Mouse (Mus musculus): ENCODE measurements around the gene Isyna1. TPM values are rescaled to one million over a fixed set of nuclear protein-coding genes. Genes with fewer than 3 reads are reported as not detected.

Isyna1 gene
- polyA plus RNA-seq, 1 experiment from 2014 or later, result 162 TPM

GRCm38 (mm10) chr8:70560564-70560963, 33.6 kb upstream of the Isyna1 start:
- Histone ChIP-seq H3K9ac (no peak overlapping the region), H3K27ac (no peak overlapping the region), H3K36me3 (peaks cover 12% of the 10 kb centered on the region), H3K4me3 (no peak overlapping the region), H3K4me1 (peaks cover 11% of the 10 kb centered on the region), H3K9me3 (no peaks in the 10 kb centered on the region), H3K4me2 (replicated peaks) (no peak overlapping the region), H3K27me3 (no peaks in the 10 kb centered on the region)
- no peak for ATAC-seq (ENCODE audit: low FRiP score, low read depth)
- WGBS, result 82% methylated on average over 3 of the region's 3 CpGs

- Histone ChIP-seq H3K27me3 (no peaks in the 10 kb centered on the region), H3K9ac (no peak overlapping the region), H3K9me3 (no peaks in the 10 kb centered on the region), H3K4me1 (peaks cover 15% of the 10 kb centered on the region), H3K4me2 (replicated peaks) (no peak overlapping the region), H3K36me3 (peaks cover 10% of the 10 kb centered on the region), H3K4me3 (no peak overlapping the region), H3K27ac (no peak overlapping the region)
- WGBS, result 73% methylated on average over 4 of the region's 4 CpGs
- no peak for ATAC-seq (ENCODE audit: low FRiP score, low read depth)
Measured at GRCm38 (mm10) chr8:70561357-70561756, 32.8 kb upstream of the Isyna1 start.

DNA sequence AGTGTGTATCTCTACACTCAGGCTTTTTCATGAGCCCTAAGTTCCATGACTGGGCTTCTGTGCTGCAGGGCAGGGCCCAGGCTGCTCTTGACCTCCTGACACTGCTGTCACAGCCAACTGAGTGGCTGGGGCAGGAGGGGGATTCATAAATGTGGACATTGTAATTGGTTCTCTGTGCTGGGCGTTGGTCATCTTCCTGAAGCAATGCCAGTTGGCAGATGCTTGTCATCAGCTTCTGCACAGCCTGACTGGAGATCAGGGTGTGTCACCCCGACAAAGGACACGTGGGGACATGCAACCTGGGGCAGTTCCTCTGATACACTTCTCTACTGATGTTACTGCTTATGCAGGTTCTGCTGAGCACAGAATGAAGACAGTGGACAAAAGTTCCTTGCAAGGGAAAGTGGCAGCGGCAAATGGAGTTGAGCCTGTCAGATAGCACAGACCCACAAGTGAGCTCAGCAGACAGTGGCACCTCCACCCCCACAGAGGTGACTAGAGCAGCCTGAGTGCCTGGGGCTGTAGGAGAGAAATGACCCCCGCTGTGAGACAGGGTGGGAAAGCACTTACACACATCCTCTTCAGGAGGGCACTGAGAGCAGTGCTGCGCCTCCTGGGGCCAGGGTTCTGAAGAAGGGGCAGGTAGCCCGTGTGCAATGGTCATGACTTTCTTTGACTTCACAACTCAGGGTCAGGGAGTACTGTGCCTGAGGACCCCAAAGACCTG, 32.2 kb upstream of the Isyna1 start:
- 71% methylated on average over 7 of the region's 7 CpGs for WGBS
- H3K9ac ChIP-seq, result no peak overlapping the region
- no peak for ATAC-seq (ENCODE audit: low FRiP score, low read depth)
- H3K27ac ChIP-seq, result no peak overlapping the region
- H3K36me3 ChIP-seq, result peaks cover 10% of the 10 kb centered on the region
- H3K9me3 ChIP-seq, result no peaks in the 10 kb centered on the region
- H3K4me1 ChIP-seq, result peaks cover 15% of the 10 kb centered on the region
- H3K27me3 ChIP-seq, result no peaks in the 10 kb centered on the region
- H3K4me2 ChIP-seq (replicated peaks), result no peak overlapping the region
- no peak overlapping the region for H3K4me3 ChIP-seq

DNA sequence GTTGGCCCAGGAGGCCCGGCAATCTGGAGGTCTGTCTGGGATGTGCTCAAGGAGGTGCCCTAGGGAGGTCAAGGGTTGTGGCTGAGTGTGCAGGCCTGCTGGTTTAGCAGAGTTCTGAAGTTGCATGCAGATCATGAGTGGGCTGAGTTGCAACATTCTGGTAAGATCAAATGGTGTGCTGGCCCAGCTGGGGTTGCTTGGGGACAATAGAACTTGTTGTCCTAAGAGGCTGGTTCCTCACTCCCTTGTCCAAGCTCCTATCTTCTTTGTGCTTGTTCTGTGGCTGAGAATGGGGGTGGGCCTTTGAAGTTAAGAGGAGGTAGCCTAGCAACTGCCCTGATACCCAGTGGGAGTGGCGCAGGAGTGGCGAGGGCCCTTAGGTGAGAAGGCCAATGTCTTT, 31.4 kb upstream of the Isyna1 start:
- no peak overlapping the region for H3K4me3 ChIP-seq
- 85% methylated on average over 3 of the region's 3 CpGs for WGBS
- no peak overlapping the region for H3K4me2 ChIP-seq (replicated peaks)
- H3K27me3 ChIP-seq, result no peaks in the 10 kb centered on the region
- no peak for ATAC-seq (ENCODE audit: low FRiP score, low read depth)
- H3K36me3 ChIP-seq, result peaks cover 10% of the 10 kb centered on the region
- no peak overlapping the region for H3K9ac ChIP-seq
- no peak overlapping the region for H3K27ac ChIP-seq
- no peaks in the 10 kb centered on the region for H3K9me3 ChIP-seq
- peaks cover 15% of the 10 kb centered on the region for H3K4me1 ChIP-seq

- H3K4me2 ChIP-seq (replicated peaks), result no peak overlapping the region
- H3K27ac ChIP-seq, result no peak overlapping the region
- peaks cover 15% of the 10 kb centered on the region for H3K4me1 ChIP-seq
- 86% methylated on average over 6 of the region's 6 CpGs for WGBS
- H3K9ac ChIP-seq, result no peak overlapping the region
- H3K36me3 ChIP-seq, result peaks cover 15% of the 10 kb centered on the region
- H3K4me3 ChIP-seq, result no peak overlapping the region
- H3K27me3 ChIP-seq, result no peaks in the 10 kb centered on the region
- no peaks in the 10 kb centered on the region for H3K9me3 ChIP-seq
- ATAC-seq (ENCODE audit: low FRiP score, low read depth), result no peak
Measured at GRCm38 (mm10) chr8:70563763-70564387, 30.3 kb upstream of the Isyna1 start.

DNA sequence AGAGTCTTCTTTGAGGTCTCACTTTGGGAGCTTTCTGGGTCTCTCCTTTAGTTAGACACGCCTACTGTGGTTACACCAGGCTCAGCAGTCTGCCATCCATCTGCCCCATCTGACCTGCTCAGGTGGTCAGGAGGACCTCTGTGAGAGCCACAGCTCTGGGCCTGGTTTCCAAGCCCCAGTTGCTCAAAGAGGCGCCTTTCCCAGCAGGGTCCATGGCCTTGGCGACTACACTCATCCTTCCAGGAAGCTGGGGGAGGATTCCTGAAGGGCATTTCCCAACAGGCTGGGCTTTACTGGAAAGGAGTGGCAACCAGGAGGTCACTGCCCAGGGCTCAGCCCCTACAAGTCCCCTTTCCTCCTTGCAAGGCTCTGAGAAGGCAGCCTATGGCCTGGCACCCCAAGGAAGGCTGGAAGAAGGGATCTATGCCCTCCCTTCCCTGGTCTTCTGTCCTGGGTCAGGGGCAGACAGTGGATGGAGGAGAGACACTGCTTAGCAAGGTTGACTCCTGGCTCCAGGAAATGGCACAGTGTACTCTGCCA, 29.4 kb upstream of the Isyna1 start:
- H3K27ac ChIP-seq, result no peak overlapping the region
- no peak for ATAC-seq (ENCODE audit: low FRiP score, low read depth)
- peaks cover 13% of the 10 kb centered on the region for H3K36me3 ChIP-seq
- H3K9me3 ChIP-seq, result no peaks in the 10 kb centered on the region
- no peak overlapping the region for H3K4me3 ChIP-seq
- no peaks in the 10 kb centered on the region for H3K27me3 ChIP-seq
- peaks cover 15% of the 10 kb centered on the region for H3K4me1 ChIP-seq
- peak overlapping the region; percentile 31; the same call in 1 of the 2 replicates for H3K9ac ChIP-seq
- 73% methylated on average over 3 of the region's 3 CpGs for whole genome bisulfite sequencing
- no peak overlapping the region for H3K4me2 ChIP-seq (replicated peaks)

DNA sequence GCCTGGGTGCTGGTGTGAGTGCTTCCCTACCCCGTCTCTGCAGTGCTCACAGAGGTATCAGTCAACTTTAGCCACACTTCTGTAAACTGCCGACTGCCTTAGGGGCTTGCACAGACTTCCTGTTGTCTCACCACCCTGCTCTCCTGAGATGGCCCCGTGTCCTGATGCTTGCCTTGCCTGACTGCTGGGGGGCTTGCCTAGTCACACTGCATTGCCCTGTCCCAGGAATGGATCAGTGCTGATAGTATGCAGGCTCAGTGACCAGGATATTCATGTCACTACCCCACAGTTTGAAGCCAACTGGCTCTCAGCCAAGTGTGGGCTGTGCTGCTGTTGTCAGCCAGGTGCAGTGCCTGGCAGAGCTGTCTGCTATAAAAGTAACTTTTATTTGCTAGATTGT, 28.6 kb upstream of the Isyna1 start:
- Histone ChIP-seq H3K9ac (no peak overlapping the region; the same call in 1 of the 2 replicates), H3K4me2 (replicated peaks) (no peak overlapping the region), H3K4me3 (no peak overlapping the region), H3K9me3 (no peaks in the 10 kb centered on the region), H3K27me3 (no peaks in the 10 kb centered on the region), H3K36me3 (peaks cover 17% of the 10 kb centered on the region; the same call in 1 of the 2 replicates), H3K4me1 (peaks cover 14% of the 10 kb centered on the region), H3K27ac (no peak overlapping the region)
- ATAC-seq (ENCODE audit: low FRiP score, low read depth), result no peak
- 42% methylated on average over 3 of the region's 3 CpGs for WGBS

GRCm38 (mm10) chr8:70570360-70570759, 23.8 kb upstream of the Isyna1 start:
- no peaks in the 10 kb centered on the region for H3K27me3 ChIP-seq
- H3K4me2 ChIP-seq (replicated peaks), result no peak overlapping the region
- no peaks in the 10 kb centered on the region for H3K9me3 ChIP-seq
- ATAC-seq (ENCODE audit: low FRiP score, low read depth), result no peak
- H3K9ac ChIP-seq, result no peak overlapping the region
- peaks cover 6% of the 10 kb centered on the region for H3K4me1 ChIP-seq
- H3K27ac ChIP-seq, result no peak overlapping the region
- no peak overlapping the region for H3K4me3 ChIP-seq
- peaks cover 38% of the 10 kb centered on the region for H3K36me3 ChIP-seq

- Histone ChIP-seq H3K9ac (no peak overlapping the region), H3K9me3 (no peaks in the 10 kb centered on the region), H3K4me3 (no peak overlapping the region), H3K4me1 (no peaks in the 10 kb centered on the region; the same call in 1 of the 2 replicates), H3K27me3 (no peaks in the 10 kb centered on the region), H3K27ac (no peak overlapping the region), H3K36me3 (peaks cover 41% of the 10 kb centered on the region), H3K4me2 (replicated peaks) (no peak overlapping the region)
- ATAC-seq (ENCODE audit: low FRiP score, low read depth), result no peak
- 87% methylated on average over 6 of the region's 6 CpGs for WGBS
Measured at GRCm38 (mm10) chr8:70570990-70571389, 23.2 kb upstream of the Isyna1 start.

GRCm38 (mm10) chr8:70574302-70574701, 19.9 kb upstream of the Isyna1 start:
- Histone ChIP-seq H3K9me3 (no peaks in the 10 kb centered on the region), H3K4me1 (no peaks in the 10 kb centered on the region), H3K4me2 (replicated peaks) (no peak overlapping the region), H3K36me3 (peaks cover 60% of the 10 kb centered on the region), H3K9ac (no peak overlapping the region), H3K27ac (no peak overlapping the region), H3K4me3 (no peak overlapping the region), H3K27me3 (no peaks in the 10 kb centered on the region)
- ATAC-seq (ENCODE audit: low FRiP score, low read depth), result no peak

DNA sequence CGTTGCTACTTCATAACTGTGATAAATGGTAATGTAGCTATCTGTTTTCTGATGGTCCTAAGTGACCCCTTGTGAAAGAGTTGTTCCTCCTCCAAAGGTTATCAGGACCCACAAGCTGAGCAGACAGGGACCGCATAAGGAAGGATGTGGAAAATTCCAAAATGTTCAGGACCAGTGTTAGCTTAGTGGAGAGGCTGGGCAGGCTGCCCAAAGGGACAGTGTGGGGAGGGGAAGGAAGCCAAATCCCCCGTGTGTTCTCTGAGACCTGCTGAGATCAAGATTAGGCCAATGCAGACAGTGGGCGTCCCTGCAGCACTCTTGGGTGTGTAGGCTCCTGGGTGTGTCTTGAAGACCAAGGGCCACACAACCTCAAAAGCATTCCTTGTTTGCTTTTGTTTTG, 19.3 kb upstream of the Isyna1 start:
- WGBS, result 83% methylated on average over 4 of the region's 4 CpGs
- no peak overlapping the region for H3K4me2 ChIP-seq (replicated peaks)
- no peaks in the 10 kb centered on the region for H3K4me1 ChIP-seq
- ATAC-seq (ENCODE audit: low FRiP score, low read depth), result no peak
- no peak overlapping the region for H3K9ac ChIP-seq
- peaks cover 59% of the 10 kb centered on the region for H3K36me3 ChIP-seq
- H3K27me3 ChIP-seq, result no peaks in the 10 kb centered on the region
- no peak overlapping the region for H3K27ac ChIP-seq
- no peaks in the 10 kb centered on the region for H3K9me3 ChIP-seq
- no peak overlapping the region for H3K4me3 ChIP-seq

DNA sequence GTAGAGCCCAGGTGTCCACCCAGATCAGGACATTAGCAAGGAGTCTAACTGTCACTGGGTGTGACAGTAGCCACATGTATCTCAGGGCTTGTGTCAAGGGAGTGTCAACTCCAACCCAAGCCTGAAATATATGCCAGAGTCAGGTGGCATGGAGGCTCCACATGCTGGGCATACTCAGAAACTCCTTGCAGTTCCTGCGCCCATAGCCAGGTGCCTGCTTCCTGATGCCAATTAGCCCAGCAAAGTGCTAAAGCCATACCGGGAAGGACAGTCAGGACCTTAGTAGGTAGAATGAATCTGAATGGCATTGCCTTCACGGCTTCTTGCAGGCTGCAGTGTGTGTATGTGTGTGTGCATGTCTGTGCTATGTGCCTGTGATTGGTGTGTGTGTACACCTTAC, 17.0 kb upstream of the Isyna1 start:
- Histone ChIP-seq H3K4me2 (replicated peaks) (no peak overlapping the region), H3K27ac (no peak overlapping the region), H3K36me3 (peaks cover 78% of the 10 kb centered on the region), H3K4me1 (no peaks in the 10 kb centered on the region), H3K27me3 (no peaks in the 10 kb centered on the region), H3K9me3 (no peaks in the 10 kb centered on the region), H3K9ac (no peak overlapping the region), H3K4me3 (no peak overlapping the region)
- ATAC-seq (ENCODE audit: low FRiP score, low read depth), result no peak
- 93% methylated on average over 3 of the region's 3 CpGs for WGBS

Data from limb, embryonic 13.5 days (tissue).